Mouse (Mus musculus): ENCODE results near the gene Tbc1d20. TPM values are rescaled to one million over a fixed set of nuclear protein-coding genes. Genes with fewer than 3 reads are reported as not detected.

Gene Tbc1d20
- polyA plus RNA-seq, 1 experiment from 2014 or later, result 25.7 TPM

- Histone ChIP-seq H3K4me2 (no peak overlapping the region), H3K9me3 (replicated peaks; ENCODE audit: control insufficient read depth, low read length) (no peaks in the 10 kb centered on the region), H3K4me3 (ENCODE audit: low read depth, low read length) (no peak overlapping the region), H3K27ac (ENCODE audit: low read depth, low read length) (no peak overlapping the region), H3K9ac (ENCODE audit: low read depth, low read length) (no peak overlapping the region), H3K36me3 (ENCODE audit: control insufficient read depth, insufficient read depth, low read length) (no peaks in the 10 kb centered on the region), H3K27me3 (ENCODE audit: control insufficient read depth, insufficient read depth, low read length) (no peaks in the 10 kb centered on the region), H3K4me1 (ENCODE audit: control insufficient read depth, insufficient read depth, low read length) (peaks cover 12% of the 10 kb centered on the region)
- ATAC-seq (replicated peaks; ENCODE audit: insufficient number of reproducible peaks, low FRiP score, low TSS enrichment), result no peak
- WGBS (ENCODE audit: insufficient replicate concordance), result 77% methylated on average over 2 of the region's 2 CpGs
Measured at GRCm38 (mm10) chr2:152292475-152292874, 1.2 kb upstream of the Tbc1d20 start.

DNA sequence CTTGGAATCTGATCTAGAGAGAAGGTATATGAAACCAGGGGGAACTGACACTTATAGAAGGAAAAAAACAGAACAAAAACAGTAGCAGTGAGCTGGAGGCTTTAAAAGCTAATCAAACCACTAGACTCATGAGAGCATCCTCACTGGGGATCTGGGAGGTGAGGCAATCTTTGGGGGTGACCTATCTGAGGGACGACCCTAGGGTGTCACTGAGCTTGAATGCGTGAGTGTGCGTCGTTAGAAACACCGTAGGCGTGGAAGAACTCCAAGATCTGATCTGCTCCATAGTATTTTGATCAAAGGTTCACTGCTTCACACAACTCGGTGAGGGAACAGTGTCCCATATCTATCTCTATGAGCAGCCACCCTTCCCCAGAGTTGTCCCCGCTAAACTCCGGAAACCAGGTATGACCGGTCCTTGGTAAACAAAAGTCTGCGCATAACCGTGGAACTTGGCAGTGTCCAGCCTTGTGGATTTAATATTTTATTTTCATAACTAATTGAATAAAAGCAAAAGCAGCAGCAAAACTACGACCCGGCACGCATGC lies 375 bp upstream of the Tbc1d20 start:
- Histone ChIP-seq H3K4me3 (ENCODE audit: low read depth, low read length) (peak overlapping the region; percentile 95), H3K4me1 (ENCODE audit: control insufficient read depth, insufficient read depth, low read length) (peaks cover 15% of the 10 kb centered on the region), H3K9me3 (replicated peaks; ENCODE audit: control insufficient read depth, low read length) (no peaks in the 10 kb centered on the region), H3K27ac (ENCODE audit: low read depth, low read length) (no peak overlapping the region), H3K4me2 (peak overlapping the region; percentile 88), H3K36me3 (ENCODE audit: control insufficient read depth, insufficient read depth, low read length) (no peaks in the 10 kb centered on the region), H3K27me3 (ENCODE audit: control insufficient read depth, insufficient read depth, low read length) (no peaks in the 10 kb centered on the region), H3K9ac (ENCODE audit: low read depth, low read length) (peak overlapping the region; percentile 95)
- ATAC-seq (replicated peaks; ENCODE audit: insufficient number of reproducible peaks, low FRiP score, low TSS enrichment), result peak; percentile 56; the same call in 1 of the 2 replicates
- 0% methylated on average over 15 of the region's 15 CpGs for WGBS (ENCODE audit: insufficient replicate concordance)

- no peaks in the 10 kb centered on the region for H3K9me3 ChIP-seq (replicated peaks; ENCODE audit: control insufficient read depth, low read length)
- H3K4me3 ChIP-seq (ENCODE audit: low read depth, low read length), result peak overlapping the region; percentile 95
- H3K27ac ChIP-seq (ENCODE audit: low read depth, low read length), result no peak overlapping the region
- H3K4me1 ChIP-seq (ENCODE audit: control insufficient read depth, insufficient read depth, low read length), result peaks cover 15% of the 10 kb centered on the region
- ATAC-seq (replicated peaks; ENCODE audit: insufficient number of reproducible peaks, low FRiP score, low TSS enrichment), result no peak
- no peaks in the 10 kb centered on the region for H3K36me3 ChIP-seq (ENCODE audit: control insufficient read depth, insufficient read depth, low read length)
- 38% methylated on average over 5 of the region's 5 CpGs for WGBS (ENCODE audit: insufficient replicate concordance)
- peak overlapping the region; percentile 95 for H3K9ac ChIP-seq (ENCODE audit: low read depth, low read length)
- H3K27me3 ChIP-seq (ENCODE audit: control insufficient read depth, insufficient read depth, low read length), result no peaks in the 10 kb centered on the region
- H3K4me2 ChIP-seq, result peak overlapping the region; percentile 88
Measured at GRCm38 (mm10) chr2:152294541-152294940, 913 bp downstream of the Tbc1d20 start.

- Histone ChIP-seq H3K27ac (ENCODE audit: low read depth, low read length) (no peak overlapping the region), H3K27me3 (ENCODE audit: control insufficient read depth, insufficient read depth, low read length) (no peaks in the 10 kb centered on the region), H3K4me2 (no peak overlapping the region), H3K4me1 (ENCODE audit: control insufficient read depth, insufficient read depth, low read length) (0 out of 2 replicates have a peak, but pooled peaks cover 2% of the 10 kb centered on the region), H3K4me3 (ENCODE audit: low read depth, low read length) (no peak overlapping the region), H3K9me3 (replicated peaks; ENCODE audit: control insufficient read depth, low read length) (no peaks in the 10 kb centered on the region), H3K36me3 (ENCODE audit: control insufficient read depth, insufficient read depth, low read length) (peaks cover 20% of the 10 kb centered on the region), H3K9ac (ENCODE audit: low read depth, low read length) (no peak overlapping the region)
- WGBS (ENCODE audit: insufficient replicate concordance), result 83% methylated on average over 2 of the region's 2 CpGs
- no peak for ATAC-seq (replicated peaks; ENCODE audit: insufficient number of reproducible peaks, low FRiP score, low TSS enrichment)
Measured at GRCm38 (mm10) chr2:152302862-152303261, 9.2 kb downstream of the Tbc1d20 start.

- H3K9ac ChIP-seq (ENCODE audit: low read depth, low read length), result no peak overlapping the region
- ATAC-seq (replicated peaks; ENCODE audit: insufficient number of reproducible peaks, low FRiP score, low TSS enrichment), result no peak
- H3K4me1 ChIP-seq (ENCODE audit: control insufficient read depth, insufficient read depth, low read length), result no peaks in the 10 kb centered on the region
- WGBS (ENCODE audit: insufficient replicate concordance), result 61% methylated on average over 5 of the region's 5 CpGs
- H3K4me3 ChIP-seq (ENCODE audit: low read depth, low read length), result no peak overlapping the region
- no peak overlapping the region for H3K27ac ChIP-seq (ENCODE audit: low read depth, low read length)
- H3K36me3 ChIP-seq (ENCODE audit: control insufficient read depth, insufficient read depth, low read length), result peaks cover 29% of the 10 kb centered on the region
- H3K4me2 ChIP-seq, result no peak overlapping the region
- H3K27me3 ChIP-seq (ENCODE audit: control insufficient read depth, insufficient read depth, low read length), result no peaks in the 10 kb centered on the region
- H3K9me3 ChIP-seq (replicated peaks; ENCODE audit: control insufficient read depth, low read length), result no peaks in the 10 kb centered on the region
Measured at GRCm38 (mm10) chr2:152303781-152304180, 10.2 kb downstream of the Tbc1d20 start.

DNA sequence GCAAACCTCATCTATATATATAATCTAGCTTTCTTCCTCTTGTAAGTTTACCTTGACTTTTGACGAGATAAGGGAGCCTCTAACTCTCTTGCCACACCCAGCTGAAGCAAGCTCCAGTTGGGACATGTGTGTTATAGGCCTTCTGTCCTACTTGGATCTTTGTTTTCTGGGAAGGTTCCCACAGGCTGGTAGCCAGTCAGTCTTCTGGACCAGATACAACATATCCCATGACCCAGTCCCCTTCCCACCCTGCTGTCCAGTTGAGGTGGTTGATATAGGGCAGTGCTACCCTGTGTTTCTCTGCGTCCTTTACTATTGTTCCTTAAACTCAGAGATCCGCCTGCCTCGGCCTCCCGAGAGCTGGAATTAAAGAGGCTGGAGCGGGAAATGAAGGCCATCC lies 11.9 kb downstream of the Tbc1d20 start:
- no peak overlapping the region for H3K9ac ChIP-seq (ENCODE audit: low read depth, low read length)
- H3K27me3 ChIP-seq (ENCODE audit: control insufficient read depth, insufficient read depth, low read length), result no peaks in the 10 kb centered on the region
- no peak overlapping the region for H3K27ac ChIP-seq (ENCODE audit: low read depth, low read length)
- 93% methylated on average over 6 of the region's 6 CpGs for WGBS (ENCODE audit: insufficient replicate concordance)
- H3K36me3 ChIP-seq (ENCODE audit: control insufficient read depth, insufficient read depth, low read length), result peaks cover 37% of the 10 kb centered on the region
- no peak for ATAC-seq (replicated peaks; ENCODE audit: insufficient number of reproducible peaks, low FRiP score, low TSS enrichment)
- no peaks in the 10 kb centered on the region for H3K9me3 ChIP-seq (replicated peaks; ENCODE audit: control insufficient read depth, low read length)
- H3K4me1 ChIP-seq (ENCODE audit: control insufficient read depth, insufficient read depth, low read length), result no peaks in the 10 kb centered on the region
- no peak overlapping the region for H3K4me2 ChIP-seq
- no peak overlapping the region for H3K4me3 ChIP-seq (ENCODE audit: low read depth, low read length)

- Histone ChIP-seq H3K36me3 (ENCODE audit: control insufficient read depth, insufficient read depth, low read length) (peaks cover 51% of the 10 kb centered on the region), H3K9ac (ENCODE audit: low read depth, low read length) (no peak overlapping the region), H3K9me3 (replicated peaks; ENCODE audit: control insufficient read depth, low read length) (no peaks in the 10 kb centered on the region), H3K27ac (ENCODE audit: low read depth, low read length) (no peak overlapping the region), H3K27me3 (ENCODE audit: control insufficient read depth, insufficient read depth, low read length) (no peaks in the 10 kb centered on the region), H3K4me1 (ENCODE audit: control insufficient read depth, insufficient read depth, low read length) (no peaks in the 10 kb centered on the region), H3K4me2 (no peak overlapping the region), H3K4me3 (ENCODE audit: low read depth, low read length) (no peak overlapping the region)
- ATAC-seq (replicated peaks; ENCODE audit: insufficient number of reproducible peaks, low FRiP score, low TSS enrichment), result no peak
- 90% methylated on average over 3 of the region's 3 CpGs for WGBS (ENCODE audit: insufficient replicate concordance)
Measured at GRCm38 (mm10) chr2:152307186-152307585, 13.6 kb downstream of the Tbc1d20 start.

GRCm38 (mm10) chr2:152312996-152313395 lies 19.4 kb downstream of the Tbc1d20 start:
- no peak overlapping the region for H3K27ac ChIP-seq (ENCODE audit: low read depth, low read length)
- H3K36me3 ChIP-seq (ENCODE audit: control insufficient read depth, insufficient read depth, low read length), result peaks cover 45% of the 10 kb centered on the region
- no peak for ATAC-seq (replicated peaks; ENCODE audit: insufficient number of reproducible peaks, low FRiP score, low TSS enrichment)
- H3K9ac ChIP-seq (ENCODE audit: low read depth, low read length), result no peak overlapping the region
- no peak overlapping the region for H3K4me3 ChIP-seq (ENCODE audit: low read depth, low read length)
- no peaks in the 10 kb centered on the region for H3K4me1 ChIP-seq (ENCODE audit: control insufficient read depth, insufficient read depth, low read length)
- H3K4me2 ChIP-seq, result no peak overlapping the region
- H3K9me3 ChIP-seq (replicated peaks; ENCODE audit: control insufficient read depth, low read length), result no peaks in the 10 kb centered on the region
- WGBS (ENCODE audit: insufficient replicate concordance), result 77% methylated on average over 7 of the region's 7 CpGs
- no peaks in the 10 kb centered on the region for H3K27me3 ChIP-seq (ENCODE audit: control insufficient read depth, insufficient read depth, low read length)

- Histone ChIP-seq H3K4me3 (ENCODE audit: low read depth, low read length) (no peak overlapping the region), H3K27me3 (ENCODE audit: control insufficient read depth, insufficient read depth, low read length) (no peaks in the 10 kb centered on the region), H3K4me2 (no peak overlapping the region), H3K9me3 (replicated peaks; ENCODE audit: control insufficient read depth, low read length) (no peaks in the 10 kb centered on the region), H3K9ac (ENCODE audit: low read depth, low read length) (no peak overlapping the region), H3K36me3 (ENCODE audit: control insufficient read depth, insufficient read depth, low read length) (peaks cover 44% of the 10 kb centered on the region), H3K27ac (ENCODE audit: low read depth, low read length) (no peak overlapping the region), H3K4me1 (ENCODE audit: control insufficient read depth, insufficient read depth, low read length) (no peaks in the 10 kb centered on the region)
- WGBS (ENCODE audit: insufficient replicate concordance), result 89% methylated on average over 6 of the region's 6 CpGs
- no peak for ATAC-seq (replicated peaks; ENCODE audit: insufficient number of reproducible peaks, low FRiP score, low TSS enrichment)
Measured at GRCm38 (mm10) chr2:152313926-152314325, 20.3 kb downstream of the Tbc1d20 start.
